Mouse (Mus musculus) MEL (cell line): ENCODE measurements around the gene AA467197. TPM values are rescaled to one million over a fixed set of nuclear protein-coding genes. Genes with fewer than 3 reads are reported as not detected.

Experiments used
- DNase-seq: peaks from one replicate; pipeline ENCODE4 v3.0.0; 2011; ENCODE audit warnings: low read depth, low spot score
- H3K27ac ChIP-seq: 2 replicates; pipeline ENCODE4 v1.5.1; 2012; ENCODE audit warnings: low read depth, mild to moderate bottlenecking, control low read depth, low read length, moderate library complexity; ENCODE audit not compliant: control insufficient read depth
- H3K27me3 ChIP-seq, 2 experiments: fragments of 150-350 bp in 1 of 2; sonication (generic) in 1 of 2; 2 replicates each; pipeline ENCODE4 v1.6.1; 2012; ENCODE audit warnings: low read length in 2 of 2, mild to moderate bottlenecking in 2 of 2, improper control_type of control experiment in 1 of 2, moderate library complexity in 1 of 2; ENCODE audit not compliant: insufficient read depth in 2 of 2, control insufficient read depth in 1 of 2
- H3K36me3 ChIP-seq, 2 experiments: 2 replicates each; pipeline ENCODE4 v1.6.1; 2012 to 2014; ENCODE audit warnings: low read length in 2 of 2, improper control_type of control experiment in 1 of 2, inconsistent platforms in 1 of 2, mild to moderate bottlenecking in 1 of 2; ENCODE audit not compliant: insufficient read depth in 2 of 2, control insufficient read depth in 1 of 2
- H3K4me1 ChIP-seq, 2 experiments: fragments of 150-350 bp in 1 of 2; sonication (generic) in 1 of 2; 2 replicates each; pipeline ENCODE4 v1.6.1; 2012; ENCODE audit warnings: low read length in 2 of 2, improper control_type of control experiment in 1 of 2, mild to moderate bottlenecking in 1 of 2; ENCODE audit not compliant: insufficient read depth in 2 of 2, control insufficient read depth in 1 of 2
- H3K4me3 ChIP-seq, 2 experiments: fragments of 150-350 bp in 1 of 2; sonication (generic) in 1 of 2; 2 replicates each; pipeline ENCODE4 v1.5.1; 2012; ENCODE audit warnings: low read depth in 2 of 2, low read length in 2 of 2, mild to moderate bottlenecking in 2 of 2, moderate library complexity in 2 of 2, control low read depth in 1 of 2, improper control_type of control experiment in 1 of 2; ENCODE audit not compliant: control insufficient read depth in 1 of 2, insufficient read depth in 1 of 2
- H3K79me2 ChIP-seq: 2 replicates; pipeline ENCODE4 v1.6.1; 2012; ENCODE audit warnings: mild to moderate bottlenecking, low read length, moderate library complexity; ENCODE audit not compliant: control insufficient read depth, poor library complexity, insufficient read depth
- H3K9ac ChIP-seq: 2 replicates; pipeline ENCODE4 v1.6.1; 2012; ENCODE audit warnings: low read depth, mild to moderate bottlenecking, control low read depth, low read length, moderate library complexity; ENCODE audit not compliant: control insufficient read depth, poor library complexity, severe bottlenecking
- H3K9me3 ChIP-seq: fragments of 150-350 bp; sonication (generic); replicated peaks from 2 replicates; pipeline ENCODE4 v1.6.1; 2012; ENCODE audit warnings: mild to moderate bottlenecking, low read length, improper control_type of control experiment, moderate library complexity; ENCODE audit not compliant: insufficient read depth
- CHD1 ChIP-seq: IDR thresholded peaks from 2 replicates; pipeline ENCODE4 v1.6.1; 2012; ENCODE audit warnings: low read depth, mild to moderate bottlenecking, inconsistent platforms, low read length, improper control_type of control experiment
- CHD2 ChIP-seq: IDR thresholded peaks from 2 replicates; pipeline ENCODE4 v1.6.1; 2011; ENCODE audit warnings: low read length, improper control_type of control experiment
- CTCF ChIP-seq, 3 experiments: IDR thresholded peaks in 2 of 3; conservative IDR thresholded peaks in 1 of 3; 2 replicates each; pipeline ENCODE4 v1.5.1; 2011 to 2012; ENCODE audit warnings: low read length in 3 of 3, low read depth in 2 of 3, mild to moderate bottlenecking in 2 of 3, improper control_type of control experiment in 1 of 3, inconsistent platforms in 1 of 3, mixed read lengths in 1 of 3, moderate library complexity in 1 of 3; ENCODE audit not compliant: control insufficient read depth in 1 of 3, insufficient read depth in 1 of 3, poor library complexity in 1 of 3, severe bottlenecking in 1 of 3
- E2F4 ChIP-seq: IDR thresholded peaks from 2 replicates; pipeline ENCODE4 v1.6.1; 2011; ENCODE audit warnings: low read depth, low read length, improper control_type of control experiment, borderline replicate concordance
- ELF1 ChIP-seq: IDR thresholded peaks from 2 replicates; pipeline ENCODE4 v1.6.1; 2014; ENCODE audit warnings: low read depth, mild to moderate bottlenecking, inconsistent platforms, low read length, improper control_type of control experiment, moderate library complexity
- ETS1 ChIP-seq: IDR thresholded peaks from 2 replicates; pipeline ENCODE4 v1.6.1; 2012; ENCODE audit warnings: low read depth, mild to moderate bottlenecking, inconsistent platforms, low read length, improper control_type of control experiment, moderate library complexity
- GABPA ChIP-seq: IDR thresholded peaks from 2 replicates; pipeline ENCODE4 v1.6.1; 2012; ENCODE audit warnings: low read depth, mild to moderate bottlenecking, inconsistent platforms, low read length, improper control_type of control experiment, moderate library complexity
- GATA1 ChIP-seq: IDR thresholded peaks from 2 replicates; pipeline ENCODE4 v1.6.1; 2011; ENCODE audit warnings: low read depth, low read length, improper control_type of control experiment
- HCFC1 ChIP-seq: IDR thresholded peaks from 2 replicates; pipeline ENCODE4 v1.6.1; 2012; ENCODE audit warnings: low read depth, mild to moderate bottlenecking, inconsistent platforms, low read length, improper control_type of control experiment, moderate library complexity
- JUND ChIP-seq: IDR thresholded peaks from 2 replicates; pipeline ENCODE4 v1.6.1; 2011; ENCODE audit warnings: low read depth, mild to moderate bottlenecking, improper control_type of control experiment, low read length
- MAFK ChIP-seq: IDR thresholded peaks from 2 replicates; pipeline ENCODE4 v1.6.1; 2011; ENCODE audit warnings: low read depth, mild to moderate bottlenecking, low read length, improper control_type of control experiment, borderline replicate concordance
- MAX ChIP-seq: IDR thresholded peaks from 2 replicates; pipeline ENCODE4 v1.6.1; 2011; ENCODE audit warnings: low read length, improper control_type of control experiment
- MEF2A ChIP-seq: IDR thresholded peaks from 2 replicates; pipeline ENCODE4 v1.6.1; 2014; ENCODE audit warnings: low read depth, mild to moderate bottlenecking, inconsistent platforms, low read length, improper control_type of control experiment; ENCODE audit not compliant: poor library complexity, insufficient replicate concordance, severe bottlenecking; ENCODE audit errors: extremely low read depth
- NELFE ChIP-seq: IDR thresholded peaks from 2 replicates; pipeline ENCODE4 v1.6.1; 2011; ENCODE audit warnings: low read depth, low read length, improper control_type of control experiment
- POLR2A ChIP-seq, 2 experiments: IDR thresholded peaks; 2 replicates each; pipeline ENCODE4 v1.6.1; 2011 to 2012; ENCODE audit warnings: low read length in 2 of 2, mild to moderate bottlenecking in 2 of 2, control low read depth in 1 of 2, improper control_type of control experiment in 1 of 2, low read depth in 1 of 2, moderate library complexity in 1 of 2; ENCODE audit not compliant: control insufficient read depth in 1 of 2, insufficient read depth in 1 of 2, poor library complexity in 1 of 2
- RAD21 ChIP-seq: IDR thresholded peaks from 2 replicates; pipeline ENCODE4 v1.6.1; 2011; ENCODE audit warnings: mild to moderate bottlenecking, low read depth, low read length, improper control_type of control experiment
- SIN3A ChIP-seq: IDR thresholded peaks from 2 replicates; pipeline ENCODE4 v1.6.1; 2012; ENCODE audit warnings: low read length, improper control_type of control experiment, inconsistent platforms
- SMC3 ChIP-seq: IDR thresholded peaks from 2 replicates; pipeline ENCODE4 v1.6.1; 2011; ENCODE audit warnings: low read depth, low read length, improper control_type of control experiment
- USF2 ChIP-seq, 2 experiments: IDR thresholded peaks; 2 replicates each; pipeline ENCODE4 v1.6.1; 2011 to 2012; ENCODE audit warnings: improper control_type of control experiment in 2 of 2, low read length in 2 of 2, borderline replicate concordance in 1 of 2, inconsistent platforms in 1 of 2, low read depth in 1 of 2, mild to moderate bottlenecking in 1 of 2; ENCODE audit not compliant: insufficient read depth in 1 of 2
- ZC3H11A ChIP-seq: IDR thresholded peaks from 2 replicates; pipeline ENCODE4 v1.6.1; 2012; ENCODE audit warnings: low read depth, mild to moderate bottlenecking, inconsistent platforms, low read length, improper control_type of control experiment
- polyA plus RNA-seq, 2 experiments: library from polyadenylated mRNA; stranded (reverse) in 1 of 2; unstranded in 1 of 2; fragments of >175 nt in 1 of 2; fragments of >200 nt in 1 of 2; gene quantifications; 2 replicates each; pipeline versions ENCODE4 v1.2.1 to v1.2.4; 2012; ENCODE audit warnings: low replicate concordance in 2 of 2, low read depth in 1 of 2; ENCODE audit not compliant: insufficient read length in 2 of 2, insufficient read depth in 1 of 2, missing spikeins in 1 of 2
- total RNA-seq: library from RNA; depleted of rRNA; stranded (reverse); fragments of 300-350 nt; gene quantifications from 2 replicates; pipeline ENCODE4 v1.2.3, GENCODE M21; 2012

AA467197 gene
- total and polyA plus RNA-seq, 3 experiments = not detected

- TF ChIP-seq SMC3 = peak; percentile 56
- TF ChIP-seq MAFK = no peak
- no peak for TF ChIP-seq ETS1
- no peak for TF ChIP-seq NELFE
- no peak for TF ChIP-seq GABPA
- TF ChIP-seq ZC3H11A = peak; percentile 41
- TF ChIP-seq SIN3A = no peak
- TF ChIP-seq ELF1 = no peak
- TF ChIP-seq RAD21 = peak; percentile 73
- TF ChIP-seq JUND = no peak
- TF ChIP-seq E2F4 = no peak
- TF ChIP-seq CHD1 = no peak
- TF ChIP-seq HCFC1 = no peak
- TF ChIP-seq POLR2A (IDR thresholded peaks at IDR 0.05; ENCODE audit: control insufficient read depth in 1 of 2, insufficient read depth in 1 of 2, low read depth in 1 of 2, low read length in 2 of 2, poor library complexity in 1 of 2) = no peak
- peak; percentile 24 to 61 (median 60); a peak in 5 of 6 replicates for TF ChIP-seq CTCF (IDR thresholded peaks at IDR 0.05 in 2 of 3, conservative IDR thresholded peaks at IDR 0.05 in 1 of 3; ENCODE audit: control insufficient read depth in 1 of 3, insufficient read depth in 1 of 3, low read depth in 2 of 3, low read length in 3 of 3, poor library complexity in 1 of 3, severe bottlenecking in 1 of 3)
- TF ChIP-seq USF2 (IDR thresholded peaks at IDR 0.05; ENCODE audit: borderline replicate concordance in 1 of 2, insufficient read depth in 1 of 2, low read depth in 1 of 2, low read length in 2 of 2) = no peak
- DNase-seq = peak; percentile 49
- no peak overlapping the region for H3K4me3 ChIP-seq
- peaks cover 2 to 4% of the 10 kb centered on the region in 2 experiments; a peak in 2 of 4 replicates for H3K4me1 ChIP-seq
- no peaks in the 10 kb centered on the region for H3K9me3 ChIP-seq
- peaks cover 21% of the 10 kb centered on the region for H3K79me2 ChIP-seq
- H3K9ac ChIP-seq = no peak overlapping the region
- H3K27ac ChIP-seq = no peak overlapping the region
- H3K36me3 ChIP-seq = peaks cover 1 to 7% of the 10 kb centered on the region in 2 experiments; a peak in 2 of 4 replicates
- peaks cover 0 to 2% of the 10 kb centered on the region in 2 experiments; a peak in 1 of 4 replicates for H3K27me3 ChIP-seq
Measured at GRCm38 (mm10) chr2:122628976-122629375, 7.8 kb upstream of the AA467197 start.

GRCm38 (mm10) chr2:122629871-122630270 lies 6.9 kb upstream of the AA467197 start:
- TF ChIP-seq CHD2 = no peak
- no peak for TF ChIP-seq MEF2A
- no peak for TF ChIP-seq CTCF (IDR thresholded peaks at IDR 0.05 in 2 of 3, conservative IDR thresholded peaks at IDR 0.05 in 1 of 3; ENCODE audit: control insufficient read depth in 1 of 3, insufficient read depth in 1 of 3, low read depth in 2 of 3, low read length in 3 of 3, poor library complexity in 1 of 3, severe bottlenecking in 1 of 3)
- TF ChIP-seq GATA1 = no peak
- no peak for TF ChIP-seq JUND
- no peak for TF ChIP-seq MAX
- TF ChIP-seq, all 39 proteins: peak for 0
- DNase-seq = no peak
- Histone ChIP-seq H3K9ac (no peak overlapping the region; the same call in 1 of the 2 replicates), H3K4me3 (peak overlapping the region in 1 of 2 experiments; percentile 70; a peak in 1 of 4 replicates), H3K4me1 (peaks cover 2 to 4% of the 10 kb centered on the region in 2 experiments; a peak in 2 of 4 replicates), H3K79me2 (peaks cover 21% of the 10 kb centered on the region), H3K36me3 (peaks cover 1 to 7% of the 10 kb centered on the region in 2 experiments; a peak in 2 of 4 replicates), H3K27ac (no peak overlapping the region), H3K27me3 (peaks cover 0 to 2% of the 10 kb centered on the region in 2 experiments; a peak in 1 of 4 replicates), H3K9me3 (no peaks in the 10 kb centered on the region)
